Mouse (Mus musculus): ENCODE data around the gene Defb20. TPM values are rescaled to one million over a fixed set of nuclear protein-coding genes. Genes with fewer than 3 reads are reported as not detected.

The Defb20 gene
- total and polyA plus RNA-seq, 2 experiments from 2014 or later = not detected

DNA sequence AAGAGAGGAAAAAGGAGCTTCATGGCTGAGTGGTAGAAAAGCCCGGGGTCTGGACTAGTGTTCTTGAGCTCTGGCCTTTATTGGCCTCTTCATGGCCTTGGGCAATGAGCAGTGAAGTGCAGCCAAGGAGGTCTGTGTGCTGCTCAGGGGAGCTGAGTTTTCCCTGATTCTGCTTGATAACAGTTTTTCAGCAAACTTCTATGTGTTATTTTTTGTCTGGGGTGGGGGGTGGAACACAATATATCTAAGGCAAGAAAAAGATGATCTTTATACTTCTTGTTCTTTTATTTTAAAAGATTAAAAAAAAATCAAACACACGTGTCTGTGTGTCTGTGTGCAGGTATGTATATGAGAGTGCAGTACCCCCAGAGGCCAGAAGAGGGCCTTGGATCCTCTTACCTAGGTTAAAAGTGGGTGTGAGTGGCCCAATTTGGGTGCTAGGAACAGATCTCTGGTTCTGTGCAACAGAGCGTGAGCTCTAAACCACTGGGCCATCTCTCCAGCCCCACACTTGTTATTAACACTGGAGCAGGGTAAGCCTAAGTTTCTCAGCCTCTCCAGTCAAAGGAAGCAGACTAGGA is 12.2 kb upstream of the Defb20 start, which contains the start of gene Defb23:
Gene Defb23 (minus strand): TSS at position 51 of the 581 bp plus-strand sequence.
- no peaks in the 10 kb centered on the region for H3K27me3 ChIP-seq (ENCODE audit: insufficient read depth, low read length)
- no peak for DNase-seq
- 84% methylated on average over 3 of the region's 3 CpGs for WGBS
- H3K27ac ChIP-seq (ENCODE audit: low read depth, low read length) = no peak within 1 kb of the TSS
- TF ChIP-seq CTCF (IDR thresholded peaks at IDR 0.05; ENCODE audit: low read depth) = 0 out of 2 replicates have a peak, but pooled peaks have one; percentile 5
- no peaks in the 10 kb centered on the region for H3K9me3 ChIP-seq (ENCODE audit: low read length)
- no peak within 1 kb of the TSS for H3K9ac ChIP-seq
- no peak within 1 kb of the TSS for H3K4me3 ChIP-seq (ENCODE audit: low read depth, low read length)
- ATAC-seq = no peak
- H3K4me1 ChIP-seq (ENCODE audit: insufficient read depth) = no peaks in the 10 kb centered on the region
- no peak within 1 kb of the TSS for H3K4me2 ChIP-seq (ENCODE audit: low read depth)
- no peaks in the 10 kb centered on the region for H3K36me3 ChIP-seq (ENCODE audit: insufficient read depth)

DNA sequence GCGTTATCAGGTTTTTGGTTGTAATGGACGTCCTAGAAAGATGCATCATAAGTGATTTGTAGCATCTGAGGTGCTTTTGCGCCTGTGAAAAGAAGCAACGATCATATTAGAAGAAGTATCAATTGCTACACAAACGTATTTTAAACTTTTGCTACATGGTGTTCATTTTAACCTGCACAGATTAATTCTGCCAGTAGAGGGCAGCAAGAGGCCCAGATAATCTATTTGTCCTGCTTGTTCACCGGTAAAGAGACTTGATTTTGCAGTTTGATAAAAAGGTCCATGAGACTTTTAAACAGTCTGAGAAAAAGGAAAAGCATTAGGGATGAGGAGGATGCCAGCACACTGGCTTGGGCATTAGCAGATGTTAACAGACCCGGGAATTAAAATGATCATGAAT is 5.9 kb upstream of the Defb20 start:
- Histone ChIP-seq H3K9ac (no peak overlapping the region), H3K36me3 (ENCODE audit: insufficient read depth) (no peaks in the 10 kb centered on the region), H3K4me3 (ENCODE audit: low read depth, low read length) (no peak overlapping the region), H3K4me2 (ENCODE audit: low read depth) (no peak overlapping the region), H3K4me1 (ENCODE audit: insufficient read depth) (no peaks in the 10 kb centered on the region), H3K27me3 (ENCODE audit: insufficient read depth, low read length) (peaks cover 3% of the 10 kb centered on the region; the same call in 1 of the 2 replicates), H3K9me3 (ENCODE audit: low read length) (no peaks in the 10 kb centered on the region), H3K27ac (ENCODE audit: low read depth, low read length) (no peak overlapping the region)
- DNase-seq (peak; percentile 77), ATAC-seq (no peak)
- TF ChIP-seq CTCF (IDR thresholded peaks at IDR 0.05; ENCODE audit: low read depth) = peak; percentile 79
- WGBS = 31% methylated on average over 7 of the region's 7 CpGs

DNA sequence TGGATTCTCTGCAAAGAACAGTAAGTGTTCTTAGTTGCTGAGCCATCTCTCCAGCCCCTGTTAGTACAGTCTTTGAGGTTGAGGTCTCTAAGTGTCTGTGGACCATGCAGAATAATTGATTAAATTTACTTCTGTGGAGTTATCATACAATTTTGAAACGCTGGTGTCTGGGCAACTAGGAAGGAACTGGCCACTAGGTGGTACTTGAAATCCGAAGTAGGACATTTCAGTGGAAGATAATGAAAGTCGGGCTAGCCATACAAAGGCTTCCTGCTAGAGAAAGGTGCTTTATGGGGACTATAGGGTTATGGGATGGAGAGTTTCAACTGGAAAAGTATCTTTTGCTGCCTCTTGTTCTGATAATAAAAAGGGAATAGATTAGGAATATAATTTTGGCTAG is 4.4 kb upstream of the Defb20 start:
- DNase-seq = no peak
- no peak overlapping the region for H3K4me3 ChIP-seq (ENCODE audit: low read depth, low read length)
- peaks cover 3% of the 10 kb centered on the region; the same call in 1 of the 2 replicates for H3K27me3 ChIP-seq (ENCODE audit: insufficient read depth, low read length)
- H3K9me3 ChIP-seq (ENCODE audit: low read length) = no peaks in the 10 kb centered on the region
- H3K4me2 ChIP-seq (ENCODE audit: low read depth) = no peak overlapping the region
- peak; percentile 40; the same call in 1 of the 2 replicates for TF ChIP-seq CTCF (IDR thresholded peaks at IDR 0.05; ENCODE audit: low read depth)
- H3K4me1 ChIP-seq (ENCODE audit: insufficient read depth) = no peaks in the 10 kb centered on the region
- H3K27ac ChIP-seq (ENCODE audit: low read depth, low read length) = no peak overlapping the region
- no peak overlapping the region for H3K9ac ChIP-seq
- WGBS = 25% methylated on average over 3 of the region's 3 CpGs
- no peak for ATAC-seq
- H3K36me3 ChIP-seq (ENCODE audit: insufficient read depth) = no peaks in the 10 kb centered on the region

DNA sequence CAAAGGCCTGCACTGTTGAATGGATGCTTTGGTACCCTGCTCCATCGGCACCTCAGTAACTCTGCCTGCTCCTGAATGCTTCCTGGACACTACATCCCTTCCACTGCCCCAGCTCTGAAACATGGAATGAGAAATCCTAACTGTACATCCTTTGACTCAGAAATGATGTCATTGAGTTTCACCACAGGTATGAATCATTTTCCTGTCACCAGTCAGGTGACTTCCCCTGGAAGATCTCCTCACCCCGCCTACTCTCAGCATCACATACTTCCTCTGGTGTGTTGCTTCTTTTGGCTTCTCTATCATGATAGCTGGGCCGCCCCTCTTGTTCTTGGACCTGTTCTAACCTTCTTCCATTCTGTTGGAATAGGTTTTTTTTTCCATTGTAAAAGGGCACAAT is 4.0 kb downstream of the Defb20 start:
- no peaks in the 10 kb centered on the region for H3K9me3 ChIP-seq (ENCODE audit: low read length)

DNA sequence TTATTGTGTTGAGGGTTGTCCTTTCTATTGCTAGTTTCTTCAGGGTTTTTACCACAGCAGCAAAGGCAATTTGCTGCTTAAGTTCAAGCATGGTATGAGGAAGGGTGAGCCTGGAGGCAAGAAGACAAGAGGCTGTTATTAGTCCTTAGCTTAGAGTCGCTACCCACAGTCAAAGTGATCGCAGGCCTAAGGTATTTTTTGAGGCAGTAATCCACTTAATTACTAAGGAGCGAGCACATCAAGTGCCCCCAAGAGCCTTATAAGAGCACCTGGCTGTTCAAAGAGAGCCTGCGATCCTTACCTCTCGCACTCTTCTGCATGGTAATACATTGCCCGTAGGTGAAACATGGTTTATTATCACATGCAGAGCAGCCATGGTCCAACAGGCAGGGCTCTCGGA is 4.9 kb downstream of the Defb20 start:
- ATAC-seq (no peak), DNase-seq (no peak)
- H3K9me3 ChIP-seq (ENCODE audit: low read length) = no peaks in the 10 kb centered on the region
- H3K4me1 ChIP-seq (ENCODE audit: insufficient read depth) = no peaks in the 10 kb centered on the region
- TF ChIP-seq CTCF (IDR thresholded peaks at IDR 0.05; ENCODE audit: low read depth) = no peak
- whole genome bisulfite sequencing = 85% methylated on average over 7 of the region's 7 CpGs
- H3K4me2 ChIP-seq (ENCODE audit: low read depth) = no peak overlapping the region
- no peak overlapping the region for H3K27ac ChIP-seq (ENCODE audit: low read depth, low read length)
- H3K9ac ChIP-seq = no peak overlapping the region
- H3K36me3 ChIP-seq (ENCODE audit: insufficient read depth) = no peaks in the 10 kb centered on the region
- no peak overlapping the region for H3K4me3 ChIP-seq (ENCODE audit: low read depth, low read length)
- no peaks in the 10 kb centered on the region for H3K27me3 ChIP-seq (ENCODE audit: insufficient read depth, low read length)

More for the DNA sequence above, 4.0 kb downstream of the Defb20 start:
- Histone ChIP-seq H3K9ac (no peak overlapping the region), H3K27me3 (ENCODE audit: insufficient read depth, low read length) (no peaks in the 10 kb centered on the region), H3K4me2 (ENCODE audit: low read depth) (no peak overlapping the region), H3K4me1 (ENCODE audit: insufficient read depth) (no peaks in the 10 kb centered on the region), H3K36me3 (ENCODE audit: insufficient read depth) (no peaks in the 10 kb centered on the region), H3K27ac (ENCODE audit: low read depth, low read length) (no peak overlapping the region), H3K4me3 (ENCODE audit: low read depth, low read length) (no peak overlapping the region)
- ATAC-seq (no peak), DNase-seq (no peak)
- no peak for TF ChIP-seq CTCF (IDR thresholded peaks at IDR 0.05; ENCODE audit: low read depth)
- WGBS = 94% methylated on average over 3 of the region's 3 CpGs

DNA sequence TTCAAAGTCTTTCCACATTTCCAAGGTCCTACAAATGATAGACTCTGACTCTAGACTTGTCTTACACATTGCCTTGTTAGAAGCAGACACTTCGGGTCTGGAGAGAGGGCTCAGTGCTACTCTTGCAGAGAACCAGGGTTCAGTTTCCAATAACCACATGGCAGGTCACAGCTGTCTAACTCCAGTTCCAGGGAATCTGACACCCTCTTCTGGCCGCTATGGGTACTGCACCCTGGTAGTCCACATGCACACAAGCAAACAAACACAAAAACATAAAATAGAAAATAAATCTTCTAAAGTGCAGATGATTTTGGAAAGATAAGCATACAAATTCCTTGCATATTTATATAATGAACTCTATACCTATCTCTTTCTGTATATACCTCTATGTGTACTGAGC is 10.2 kb downstream of the Defb20 start:
- peak; percentile 39 for TF ChIP-seq CTCF (IDR thresholded peaks at IDR 0.05; ENCODE audit: low read depth)
- no peak overlapping the region for H3K27ac ChIP-seq (ENCODE audit: low read depth, low read length)
- H3K4me1 ChIP-seq (ENCODE audit: insufficient read depth) = no peaks in the 10 kb centered on the region
- no peak for DNase-seq
- no peaks in the 10 kb centered on the region for H3K9me3 ChIP-seq (ENCODE audit: low read length)
- WGBS = 79% methylated on average over 2 of the region's 2 CpGs
- H3K4me2 ChIP-seq (ENCODE audit: low read depth) = no peak overlapping the region
- no peak overlapping the region for H3K4me3 ChIP-seq (ENCODE audit: low read depth, low read length)
- no peaks in the 10 kb centered on the region for H3K27me3 ChIP-seq (ENCODE audit: insufficient read depth, low read length)
- ATAC-seq = no peak
- no peak overlapping the region for H3K9ac ChIP-seq
- no peaks in the 10 kb centered on the region for H3K36me3 ChIP-seq (ENCODE audit: insufficient read depth)

DNA sequence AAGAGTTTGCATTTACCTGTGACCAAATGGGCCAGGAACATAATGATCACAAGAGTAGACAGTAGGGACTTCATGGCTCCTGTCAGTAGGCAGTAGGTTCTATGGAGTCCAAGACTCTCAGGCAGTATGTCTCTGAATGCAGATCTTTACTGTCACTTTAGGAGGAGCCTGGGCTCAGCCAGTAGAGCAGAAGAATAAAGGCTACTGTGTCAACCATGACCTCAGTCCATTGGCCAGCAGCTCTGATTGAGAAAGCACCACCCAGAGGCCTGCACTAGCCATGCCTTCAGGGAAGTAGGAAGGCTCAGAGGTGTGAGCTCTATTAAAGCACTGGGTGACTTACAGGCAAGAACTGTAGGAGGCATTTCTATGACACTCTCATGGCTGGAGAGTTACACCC is 13.2 kb downstream of the Defb20 start, which contains the start of gene Defb22:
Gene Defb22 (minus strand): TSS at position 101 of the 400 bp plus-strand sequence.
- Histone ChIP-seq H3K27me3 (ENCODE audit: insufficient read depth, low read length) (no peaks in the 10 kb centered on the region), H3K4me1 (ENCODE audit: insufficient read depth) (no peaks in the 10 kb centered on the region)

More for the DNA sequence above, 13.2 kb downstream of the Defb20 start, which contains the start of gene Defb22:
- no peak within 1 kb of the TSS for H3K9ac ChIP-seq
- no peaks in the 10 kb centered on the region for H3K36me3 ChIP-seq (ENCODE audit: insufficient read depth)
- DNase-seq = no peak
- H3K4me2 ChIP-seq (ENCODE audit: low read depth) = no peak within 1 kb of the TSS
- ATAC-seq = no peak
- H3K4me3 ChIP-seq (ENCODE audit: low read depth, low read length) = no peak within 1 kb of the TSS
- no peaks in the 10 kb centered on the region for H3K9me3 ChIP-seq (ENCODE audit: low read length)
- TF ChIP-seq CTCF (IDR thresholded peaks at IDR 0.05; ENCODE audit: low read depth) = no peak
- H3K27ac ChIP-seq (ENCODE audit: low read depth, low read length) = no peak within 1 kb of the TSS

Data from forebrain, postnatal 0 days (tissue).